Mouse (Mus musculus) C3H10T1/2 (cell line): Measurements from ENCODE around the gene Srpx2. TPM values are rescaled to one million over a fixed set of nuclear protein-coding genes. Genes with fewer than 3 reads are reported as not detected.

ENCODE experiments used
- polyA plus RNA-seq, 2 experiments: library from polyadenylated mRNA; unstranded; fragments of >200 nt; fragmentation: generic; extraction: Trizol; gene quantifications; one replicate each; pipeline ENCODE4 v1.2.1; 2012; ENCODE audit warnings: missing spikeins in 2 of 2

The Srpx2 gene
- 1 to 10 TPM in 1 of 2 experiments, under 1 TPM in 1; 0.04 to 1.1 TPM for polyA plus RNA-seq

DNA sequence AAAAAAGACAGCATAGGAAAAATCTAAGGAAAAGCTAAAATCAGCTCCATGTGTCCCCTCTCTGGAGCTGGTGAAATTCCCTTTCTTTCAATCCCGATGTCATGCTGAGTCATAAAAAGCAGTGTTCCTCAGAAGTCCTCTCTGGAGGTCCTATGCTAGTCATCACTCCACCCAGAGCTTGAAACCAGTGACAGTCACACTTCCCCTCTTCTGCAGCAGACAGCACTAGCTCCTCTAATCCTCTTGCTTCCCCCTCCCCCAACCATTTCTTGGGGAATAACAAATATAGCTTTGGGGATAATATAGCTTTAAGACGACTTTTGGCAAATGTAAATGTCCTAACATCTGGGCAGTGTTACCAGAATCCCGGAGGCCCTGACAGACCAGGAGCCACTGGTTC, at the start of gene Srpx2:
Gene Srpx2, plus strand, starts transcription at position 166 of the 400 bp plus-strand sequence.

DNA sequence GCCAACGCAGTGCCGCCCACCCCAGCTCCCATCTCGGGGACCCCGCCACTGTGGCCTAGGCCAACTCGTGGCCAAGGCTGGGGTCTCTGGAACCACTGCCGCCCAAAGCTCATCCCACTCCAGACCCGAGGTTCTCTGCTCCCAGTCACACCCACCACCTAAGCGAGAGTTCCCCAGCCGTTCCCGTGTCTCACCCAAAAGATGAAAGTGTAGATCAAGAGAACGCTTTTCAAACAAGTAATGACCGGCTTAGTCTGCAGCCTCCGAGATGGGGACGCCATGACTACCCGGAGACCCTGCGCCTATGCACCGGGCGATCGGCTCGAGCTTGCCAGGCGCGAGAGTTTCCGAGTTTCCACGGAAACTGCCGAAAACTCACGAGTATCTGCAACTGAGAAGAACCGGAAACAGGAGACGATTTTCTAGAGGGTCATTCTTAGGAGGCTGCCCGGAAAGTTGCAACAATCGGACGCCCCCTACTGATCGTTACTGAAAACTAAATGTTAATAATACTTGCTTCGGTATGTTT, 10.1 kb upstream of the Srpx2 start, which contains the start of gene Tspan6:
Gene Tspan6, minus strand, starts transcription at position 416 of the 529 bp plus-strand sequence.

GRCm38 (mm10) chrX:133981231-133982002, 73.2 kb downstream of the Srpx2 start, which contains the start of gene Sytl4:
Gene Sytl4, minus strand, starts transcription at chrX:133981812.

Other genes starting within 250 kb of the Srpx2 start
- gene Pcdh19, start 219.4 kb upstream of the Srpx2 start, polyA plus RNA-seq = 10 to 100 TPM in 1 of 2 experiments, 1 to 10 TPM in 1; 6.9 to 13.2 TPM
- under 1 TPM in 1 of 2 experiments, not detected in 1; 0.20 TPM for gene Tnmd, start 57.4 kb upstream of the Srpx2 start, polyA plus RNA-seq
- gene Tspan6, start 10.0 kb upstream of the Srpx2 start, polyA plus RNA-seq = 1 to 10 TPM; 1.2 to 9.0 TPM
- gene Sytl4, start 73.4 kb downstream of the Srpx2 start, polyA plus RNA-seq = not detected
- 1 to 10 TPM; 4.8 to 5.3 TPM for gene Cstf2, start 150.8 kb downstream of the Srpx2 start, polyA plus RNA-seq